Mouse (Mus musculus): ENCODE results near the gene Slc9b1. TPM values are rescaled to one million over a fixed set of nuclear protein-coding genes. Genes with fewer than 3 reads are reported as not detected.

The Slc9b1 gene
- polyA plus RNA-seq, 1 experiment = not detected

- Histone ChIP-seq H3K27me3 (ENCODE audit: control insufficient read depth, insufficient read depth, low read length) (no peaks in the 10 kb centered on the region), H3K36me3 (ENCODE audit: control insufficient read depth, insufficient read depth, low read length) (no peaks in the 10 kb centered on the region), H3K4me3 (ENCODE audit: low read depth, low read length) (no peak overlapping the region), H3K27ac (ENCODE audit: insufficient read depth, low read depth, low read length) (no peak overlapping the region), H3K4me1 (ENCODE audit: control insufficient read depth, insufficient read depth, insufficient read length, low read length) (no peaks in the 10 kb centered on the region)
- WGBS = 50% methylated on average over 3 of the region's 3 CpGs
- TF ChIP-seq POLR2A (IDR thresholded peaks at IDR 0.05; ENCODE audit: low read depth, low read length) (no peak), CTCF (IDR thresholded peaks at IDR 0.05; ENCODE audit: extremely low read depth, insufficient read length, insufficient replicate concordance, low read depth, low read length) (peak; percentile 53; the same call in 1 of the 2 replicates)
Observed at GRCm38 (mm10) chr3:135328560-135328959, 19.3 kb upstream of the Slc9b1 start.

- H3K27ac ChIP-seq (ENCODE audit: insufficient read depth, low read depth, low read length) = no peak overlapping the region
- TF ChIP-seq POLR2A (IDR thresholded peaks at IDR 0.05; ENCODE audit: low read depth, low read length) (no peak), CTCF (IDR thresholded peaks at IDR 0.05; ENCODE audit: extremely low read depth, insufficient read length, insufficient replicate concordance, low read depth, low read length) (no peak)
- no peak overlapping the region for H3K4me3 ChIP-seq (ENCODE audit: low read depth, low read length)
- no peaks in the 10 kb centered on the region; the same call in 1 of the 2 replicates for H3K4me1 ChIP-seq (ENCODE audit: control insufficient read depth, insufficient read depth, insufficient read length, low read length)
- no peaks in the 10 kb centered on the region for H3K27me3 ChIP-seq (ENCODE audit: control insufficient read depth, insufficient read depth, low read length)
- no peaks in the 10 kb centered on the region for H3K36me3 ChIP-seq (ENCODE audit: control insufficient read depth, insufficient read depth, low read length)
Observed at GRCm38 (mm10) chr3:135332691-135333090, 15.1 kb upstream of the Slc9b1 start.

- WGBS = 69% methylated on average over 4 of the region's 4 CpGs
- Histone ChIP-seq H3K4me1 (ENCODE audit: control insufficient read depth, insufficient read depth, insufficient read length, low read length) (no peaks in the 10 kb centered on the region; the same call in 1 of the 2 replicates), H3K27ac (ENCODE audit: insufficient read depth, low read depth, low read length) (no peak overlapping the region), H3K36me3 (ENCODE audit: control insufficient read depth, insufficient read depth, low read length) (no peaks in the 10 kb centered on the region), H3K27me3 (ENCODE audit: control insufficient read depth, insufficient read depth, low read length) (no peaks in the 10 kb centered on the region), H3K4me3 (ENCODE audit: low read depth, low read length) (no peak overlapping the region)
- no peak for TF ChIP-seq POLR2A (IDR thresholded peaks at IDR 0.05; ENCODE audit: low read depth, low read length)
- no peak for TF ChIP-seq CTCF (IDR thresholded peaks at IDR 0.05; ENCODE audit: extremely low read depth, insufficient read length, insufficient replicate concordance, low read depth, low read length)
Observed at GRCm38 (mm10) chr3:135333763-135334162, 14.1 kb upstream of the Slc9b1 start.

GRCm38 (mm10) chr3:135349022-135349421 is 1.2 kb downstream of the Slc9b1 start:
- H3K27ac ChIP-seq (ENCODE audit: insufficient read depth, low read depth, low read length) = no peak overlapping the region
- no peaks in the 10 kb centered on the region for H3K27me3 ChIP-seq (ENCODE audit: control insufficient read depth, insufficient read depth, low read length)
- no peaks in the 10 kb centered on the region for H3K4me1 ChIP-seq (ENCODE audit: control insufficient read depth, insufficient read depth, insufficient read length, low read length)
- H3K36me3 ChIP-seq (ENCODE audit: control insufficient read depth, insufficient read depth, low read length) = no peaks in the 10 kb centered on the region
- no peak overlapping the region for H3K4me3 ChIP-seq (ENCODE audit: low read depth, low read length)
- TF ChIP-seq POLR2A (IDR thresholded peaks at IDR 0.05; ENCODE audit: low read depth, low read length) = no peak
- no peak for TF ChIP-seq CTCF (IDR thresholded peaks at IDR 0.05; ENCODE audit: extremely low read depth, insufficient read length, insufficient replicate concordance, low read depth, low read length)

- Histone ChIP-seq H3K4me1 (ENCODE audit: control insufficient read depth, insufficient read depth, insufficient read length, low read length) (no peaks in the 10 kb centered on the region), H3K4me3 (ENCODE audit: low read depth, low read length) (no peak overlapping the region), H3K27ac (ENCODE audit: insufficient read depth, low read depth, low read length) (no peak overlapping the region), H3K36me3 (ENCODE audit: control insufficient read depth, insufficient read depth, low read length) (no peaks in the 10 kb centered on the region), H3K27me3 (ENCODE audit: control insufficient read depth, insufficient read depth, low read length) (0 out of 2 replicates have a peak, but pooled peaks cover 2% of the 10 kb centered on the region)
- 93% methylated on average over 3 of the region's 3 CpGs for WGBS
- no peak for TF ChIP-seq CTCF (IDR thresholded peaks at IDR 0.05; ENCODE audit: extremely low read depth, insufficient read length, insufficient replicate concordance, low read depth, low read length)
- TF ChIP-seq POLR2A (IDR thresholded peaks at IDR 0.05; ENCODE audit: low read depth, low read length) = no peak
Observed at GRCm38 (mm10) chr3:135351857-135352256, 4.0 kb downstream of the Slc9b1 start.

GRCm38 (mm10) chr3:135357394-135357793 is 9.6 kb downstream of the Slc9b1 start:
- Histone ChIP-seq H3K27ac (ENCODE audit: insufficient read depth, low read depth, low read length) (no peak overlapping the region), H3K4me3 (ENCODE audit: low read depth, low read length) (no peak overlapping the region), H3K36me3 (ENCODE audit: control insufficient read depth, insufficient read depth, low read length) (no peaks in the 10 kb centered on the region), H3K27me3 (ENCODE audit: control insufficient read depth, insufficient read depth, low read length) (0 out of 2 replicates have a peak, but pooled peaks cover 2% of the 10 kb centered on the region), H3K4me1 (ENCODE audit: control insufficient read depth, insufficient read depth, insufficient read length, low read length) (no peaks in the 10 kb centered on the region)
- no peak for TF ChIP-seq POLR2A (IDR thresholded peaks at IDR 0.05; ENCODE audit: low read depth, low read length)
- TF ChIP-seq CTCF (IDR thresholded peaks at IDR 0.05; ENCODE audit: extremely low read depth, insufficient read length, insufficient replicate concordance, low read depth, low read length) = no peak
- 86% methylated on average over 4 of the region's 4 CpGs for WGBS

- H3K4me3 ChIP-seq (ENCODE audit: low read depth, low read length) = no peak overlapping the region
- no peak overlapping the region for H3K27ac ChIP-seq (ENCODE audit: insufficient read depth, low read depth, low read length)
- H3K36me3 ChIP-seq (ENCODE audit: control insufficient read depth, insufficient read depth, low read length) = no peaks in the 10 kb centered on the region
- 84% methylated on average over 3 of the region's 3 CpGs for WGBS
- TF ChIP-seq POLR2A (IDR thresholded peaks at IDR 0.05; ENCODE audit: low read depth, low read length) = no peak
- TF ChIP-seq CTCF (IDR thresholded peaks at IDR 0.05; ENCODE audit: extremely low read depth, insufficient read length, insufficient replicate concordance, low read depth, low read length) = no peak
- peaks cover 3% of the 10 kb centered on the region for H3K4me1 ChIP-seq (ENCODE audit: control insufficient read depth, insufficient read depth, insufficient read length, low read length)
- H3K27me3 ChIP-seq (ENCODE audit: control insufficient read depth, insufficient read depth, low read length) = no peaks in the 10 kb centered on the region
Observed at GRCm38 (mm10) chr3:135375836-135376235, 28.0 kb downstream of the Slc9b1 start.
